Mouse (Mus musculus): ENCODE measurements at regions not wholly inside any gene's neighbourhood (a gene's known extent, or its start where the extent isn't known, plus 50 kb on each side); places are given as distances from the start of the nearest gene placed in this dataset.

- TF ChIP-seq EP300 (IDR thresholded peaks at IDR 0.05; ENCODE audit: low read depth) (no peak), CTCF (IDR thresholded peaks at IDR 0.05; ENCODE audit: low read depth) (no peak)
These were observed 132.1 kb upstream of the Rbm19 start for GRCm38 (mm10) chr5:119984206-119984605.

Data from heart, postnatal 0 days (tissue).